Mouse (Mus musculus) embryonic fibroblast, embryonic 13.5 days (primary cell): ENCODE data around the gene Olfr1056.

Experiments used
- CTCF ChIP-seq: IDR thresholded peaks from 2 replicates; pipeline ENCODE4 v1.5.1; 2011; ENCODE audit warnings: mild to moderate bottlenecking, control low read depth, low read length, moderate library complexity, borderline replicate concordance; ENCODE audit not compliant: insufficient read depth
- POLR2A ChIP-seq: IDR thresholded peaks from 2 replicates; pipeline ENCODE4 v1.6.1; 2011; ENCODE audit warnings: low read depth, mild to moderate bottlenecking, control low read depth, low read length, moderate library complexity

- no peak for TF ChIP-seq CTCF
- TF ChIP-seq POLR2A, result no peak
Measured at GRCm38 (mm10) chr2:86395114-86395513, 32.8 kb upstream of the Olfr1056 start.
